Mouse (Mus musculus) common myeloid progenitor, adult 5-6 weeks (primary cell): ENCODE results near the gene Mbnl1. TPM values are rescaled to one million over a fixed set of nuclear protein-coding genes. Genes with fewer than 3 reads are reported as not detected.

Experiments
- ATAC-seq: replicated peaks from 2 replicates; pipeline ENCODE4 v1.8.0; 2016; ENCODE audit warnings: low read depth, mild to moderate bottlenecking, moderate TSS enrichment, inconsistent platforms; ENCODE audit not compliant: poor library complexity, severe bottlenecking
- total RNA-seq: library from RNA; stranded (forward); fragments of 200-1000, 187-1606 nt; gene quantifications from 2 replicates; pipeline ENCODE4 v1.2.3, GENCODE M21; 2017

Gene Mbnl1
- total RNA-seq: 788 and 813 TPM in 2 replicates

DNA sequence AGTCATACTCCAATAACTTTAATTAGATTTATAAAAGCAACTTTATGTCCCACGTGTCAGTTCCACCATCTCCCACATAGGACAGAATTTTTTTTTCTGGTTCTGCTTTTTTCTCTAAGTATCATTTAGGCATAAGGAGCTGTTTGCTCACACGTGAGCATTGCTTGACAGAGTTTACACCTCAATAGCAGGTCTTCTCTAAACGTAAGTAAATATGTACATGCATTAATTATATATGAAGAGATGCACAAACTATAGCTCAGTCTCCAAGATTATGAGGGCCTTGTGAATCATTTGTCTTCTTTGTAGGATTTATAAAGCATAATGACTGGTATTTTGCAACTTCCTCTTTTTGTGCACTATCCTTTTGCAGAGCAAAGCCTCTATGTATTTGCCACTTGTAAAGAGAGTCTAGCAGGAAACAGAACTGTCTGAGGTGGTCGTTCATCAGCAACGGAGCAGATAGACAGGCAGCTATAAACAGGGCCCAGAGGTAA, at the start of gene Mbnl1:
Mbnl1 (plus strand) TSS at position 150 of the 497 bp plus-strand sequence.
- ATAC-seq: peak; percentile 52

DNA sequence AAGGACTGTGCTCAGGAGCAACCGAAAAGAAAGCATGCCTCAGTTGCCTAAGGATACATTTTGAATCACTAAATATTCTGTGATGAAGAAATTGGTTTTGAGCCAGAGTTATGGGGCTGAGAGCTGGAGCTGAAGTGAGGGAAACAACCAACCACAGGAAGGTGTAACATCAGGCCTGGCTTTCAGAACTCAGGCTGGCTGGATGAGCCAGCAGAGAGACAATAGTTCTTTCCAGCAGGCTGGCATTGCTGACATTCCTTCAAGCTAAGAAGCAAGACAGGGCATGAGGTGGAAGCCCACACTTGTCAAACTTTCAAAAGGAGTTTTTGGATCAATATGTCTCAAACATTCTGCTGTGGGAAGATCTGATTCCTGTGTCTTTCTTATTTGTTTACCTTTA, 48.5 kb upstream of the Mbnl1 start:
- ATAC-seq: no peak

- no peak for ATAC-seq
Measured at GRCm38 (mm10) chr3:60429049-60429448, 43.6 kb upstream of the Mbnl1 start.

- no peak for ATAC-seq
Measured at GRCm38 (mm10) chr3:60437254-60437653, 35.4 kb upstream of the Mbnl1 start.

GRCm38 (mm10) chr3:60437678-60438232, 34.9 kb upstream of the Mbnl1 start:
- ATAC-seq: peak; percentile 50; the same call in 1 of the 2 replicates

GRCm38 (mm10) chr3:60438715-60439114, 33.9 kb upstream of the Mbnl1 start:
- ATAC-seq: no peak

DNA sequence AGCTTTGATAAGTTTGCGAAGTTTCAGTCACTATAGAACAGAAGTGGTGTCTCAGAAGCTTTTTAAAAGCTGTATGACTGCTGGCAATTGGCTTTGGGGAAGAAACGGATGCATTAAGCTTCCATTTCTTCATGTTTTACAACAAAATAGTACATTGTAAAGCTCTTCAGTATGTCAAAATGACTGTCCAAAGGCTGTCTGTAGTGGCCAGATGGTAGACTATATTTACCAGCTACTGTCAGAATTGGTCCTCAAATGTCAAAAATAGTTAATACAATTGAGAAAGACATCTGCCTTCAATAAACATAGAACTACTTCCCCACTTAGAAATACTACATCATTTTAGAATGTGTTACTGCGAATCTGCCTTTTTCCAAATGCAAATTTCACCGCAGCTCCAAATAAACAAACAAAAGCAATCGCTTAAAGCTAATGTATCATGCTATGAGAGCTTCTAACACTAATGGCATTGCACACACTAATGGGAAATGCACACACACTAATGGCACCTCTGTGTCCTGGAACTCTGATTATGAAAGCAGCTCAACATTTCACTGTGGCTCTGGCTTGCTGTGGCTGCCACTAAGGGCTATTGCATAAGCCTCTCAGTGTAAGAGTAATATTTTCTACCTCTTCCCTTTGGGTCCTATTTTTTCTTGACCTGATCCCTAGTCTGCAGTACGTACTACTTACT, 10.7 kb upstream of the Mbnl1 start:
- ATAC-seq: 0 out of 2 replicates have a peak, but pooled peaks have one; percentile 36

DNA sequence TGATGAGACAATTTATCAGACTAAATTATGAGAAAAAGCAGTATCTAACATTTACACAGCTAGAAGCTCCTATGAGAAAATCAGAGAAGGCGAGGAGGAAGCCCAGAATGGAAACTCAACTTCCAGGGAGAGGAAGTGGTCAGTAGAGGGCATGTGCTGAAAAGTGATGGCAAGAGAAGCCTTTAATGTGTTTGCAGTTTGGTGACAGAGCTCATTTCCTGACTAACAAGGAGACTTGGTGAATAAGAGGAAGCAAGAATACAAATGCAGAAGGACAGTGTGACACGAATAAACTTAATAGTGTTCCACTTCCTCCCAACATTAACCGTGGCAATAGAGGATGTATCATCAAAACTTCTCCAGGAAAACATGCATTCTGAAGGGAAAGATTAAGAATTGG, 4.0 kb upstream of the Mbnl1 start:
- peak; percentile 77 for ATAC-seq

DNA sequence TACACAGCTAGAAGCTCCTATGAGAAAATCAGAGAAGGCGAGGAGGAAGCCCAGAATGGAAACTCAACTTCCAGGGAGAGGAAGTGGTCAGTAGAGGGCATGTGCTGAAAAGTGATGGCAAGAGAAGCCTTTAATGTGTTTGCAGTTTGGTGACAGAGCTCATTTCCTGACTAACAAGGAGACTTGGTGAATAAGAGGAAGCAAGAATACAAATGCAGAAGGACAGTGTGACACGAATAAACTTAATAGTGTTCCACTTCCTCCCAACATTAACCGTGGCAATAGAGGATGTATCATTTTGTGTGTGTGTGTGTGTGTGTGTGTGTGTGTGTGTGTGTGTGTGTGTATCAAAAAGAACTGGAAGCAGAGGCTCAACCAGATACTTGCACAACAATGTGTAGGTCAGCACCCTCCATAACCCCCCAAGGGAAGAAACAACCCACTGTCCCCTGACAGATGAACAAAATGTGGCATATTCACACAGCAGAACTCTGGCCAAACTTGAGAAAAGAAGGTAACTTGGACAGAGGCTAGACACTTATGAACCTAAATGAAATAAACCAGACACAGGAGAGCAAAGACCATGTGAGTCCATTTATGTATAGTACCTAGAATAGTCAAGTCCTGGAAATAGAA, 3.3 kb upstream of the Mbnl1 start:
- peak; percentile 76 for ATAC-seq

DNA sequence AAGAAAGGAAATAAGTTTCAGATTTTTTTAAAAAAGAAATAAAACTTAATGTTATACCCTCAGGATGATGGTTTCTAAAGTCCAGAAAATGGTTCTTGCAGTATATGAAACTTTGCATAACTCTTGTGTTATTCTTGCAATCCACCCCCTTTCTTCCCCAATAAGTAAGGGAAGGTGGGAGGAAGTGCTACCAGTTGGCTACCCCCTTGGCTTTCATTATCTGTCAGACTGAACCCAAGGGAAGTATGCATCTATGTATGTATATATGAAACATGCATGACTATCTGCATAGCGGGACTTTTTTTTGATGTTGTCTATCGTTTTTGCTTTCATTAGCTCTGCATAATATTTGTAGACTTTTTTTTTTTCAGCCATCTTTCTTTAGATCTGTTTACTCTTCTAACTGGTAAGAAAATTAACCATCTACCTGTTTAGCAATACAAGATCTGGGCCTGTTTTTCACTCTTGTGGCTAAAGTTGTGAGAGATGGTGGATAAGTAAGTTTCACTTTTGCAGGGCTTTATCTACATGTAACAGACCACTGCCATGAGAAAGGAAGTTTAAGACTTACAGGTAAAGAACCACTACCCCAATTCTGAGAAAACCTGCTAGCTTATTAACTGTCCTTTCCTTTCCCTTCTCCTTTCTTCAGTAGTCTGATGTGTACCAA, 484 bp upstream of the Mbnl1 start:
- 0 out of 2 replicates have a peak, but pooled peaks have one; percentile 2 for ATAC-seq

DNA sequence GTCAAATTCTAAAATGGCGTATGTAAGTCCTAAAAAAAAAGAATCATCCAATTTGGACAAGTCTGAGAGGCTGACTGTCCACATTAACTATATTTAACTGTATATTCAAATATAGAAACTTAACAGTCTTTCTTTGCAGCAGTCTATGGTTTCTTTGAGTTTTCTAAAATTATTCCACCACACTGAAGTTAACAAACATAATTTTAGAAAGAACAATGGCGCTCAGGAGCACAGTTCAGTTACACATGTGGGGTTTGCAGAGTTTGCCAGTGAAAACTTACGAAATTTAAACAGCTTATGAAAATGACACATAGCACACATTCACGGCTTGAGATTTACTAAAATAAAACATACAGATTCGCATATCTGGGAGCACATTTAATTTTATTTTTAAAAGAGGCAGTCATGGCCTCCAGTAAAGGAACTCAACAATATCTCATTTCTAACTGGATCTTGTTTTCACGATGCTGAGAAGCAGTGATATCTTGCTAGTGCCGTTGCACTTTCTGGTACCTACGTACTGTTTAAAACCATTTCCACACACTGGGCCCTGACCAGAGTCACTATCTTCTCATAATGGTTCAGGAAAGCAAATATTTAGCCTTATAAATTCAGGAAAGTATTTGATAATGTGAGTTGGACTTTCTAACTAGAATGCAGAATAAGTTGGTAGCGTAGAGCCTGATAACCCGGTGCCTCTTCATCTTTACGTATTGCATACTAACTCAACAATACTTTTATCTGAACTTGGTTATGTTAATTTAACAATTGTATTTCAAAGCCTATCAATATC, 1.4 kb downstream of the Mbnl1 start:
- ATAC-seq: no peak

DNA sequence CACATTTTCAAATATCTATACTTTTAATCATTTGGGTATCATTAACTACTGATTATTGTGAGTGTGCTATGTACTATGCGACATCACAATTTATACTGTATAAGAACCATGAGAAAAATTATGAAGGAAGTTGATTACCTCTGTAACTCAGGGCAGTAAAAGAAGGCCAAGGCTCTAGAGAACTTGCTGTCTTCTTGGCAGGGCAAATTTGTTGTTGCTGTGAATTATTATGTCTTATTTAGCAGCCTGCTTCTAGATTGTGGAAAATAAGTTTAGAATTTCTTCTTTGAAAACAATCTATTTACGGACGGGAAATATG, 2.0 kb downstream of the Mbnl1 start:
- ATAC-seq: no peak

GRCm38 (mm10) chr3:60475055-60475454, 2.4 kb downstream of the Mbnl1 start:
- ATAC-seq: no peak

- ATAC-seq: no peak
Measured at GRCm38 (mm10) chr3:60476751-60477255, 4.2 kb downstream of the Mbnl1 start.

DNA sequence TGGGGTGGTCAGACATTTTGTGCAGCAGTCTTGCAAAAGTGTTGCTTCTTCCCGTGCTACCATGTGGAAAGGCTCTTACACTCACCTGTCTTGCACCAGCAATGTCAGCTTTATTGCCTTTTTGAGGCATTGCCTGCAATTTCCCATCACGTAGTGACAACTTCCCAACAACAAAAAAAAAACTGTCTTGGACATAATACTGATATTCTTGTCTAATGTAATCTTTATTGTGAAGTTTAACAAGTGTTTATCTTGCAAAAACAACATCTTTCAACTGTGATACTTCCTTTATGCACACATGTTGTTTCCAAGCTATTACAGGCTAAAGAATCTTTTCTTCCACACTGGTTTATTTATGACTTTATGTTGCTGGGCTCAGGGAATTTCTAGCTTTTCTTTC, 5.8 kb downstream of the Mbnl1 start:
- ATAC-seq: no peak

- 0 out of 2 replicates have a peak, but pooled peaks have one; percentile 1 for ATAC-seq
Measured at GRCm38 (mm10) chr3:60480716-60481115, 8.1 kb downstream of the Mbnl1 start.

GRCm38 (mm10) chr3:60481740-60482399, 9.2 kb downstream of the Mbnl1 start:
- ATAC-seq: peak; percentile 55

GRCm38 (mm10) chr3:60483305-60483704, 10.7 kb downstream of the Mbnl1 start:
- no peak for ATAC-seq

DNA sequence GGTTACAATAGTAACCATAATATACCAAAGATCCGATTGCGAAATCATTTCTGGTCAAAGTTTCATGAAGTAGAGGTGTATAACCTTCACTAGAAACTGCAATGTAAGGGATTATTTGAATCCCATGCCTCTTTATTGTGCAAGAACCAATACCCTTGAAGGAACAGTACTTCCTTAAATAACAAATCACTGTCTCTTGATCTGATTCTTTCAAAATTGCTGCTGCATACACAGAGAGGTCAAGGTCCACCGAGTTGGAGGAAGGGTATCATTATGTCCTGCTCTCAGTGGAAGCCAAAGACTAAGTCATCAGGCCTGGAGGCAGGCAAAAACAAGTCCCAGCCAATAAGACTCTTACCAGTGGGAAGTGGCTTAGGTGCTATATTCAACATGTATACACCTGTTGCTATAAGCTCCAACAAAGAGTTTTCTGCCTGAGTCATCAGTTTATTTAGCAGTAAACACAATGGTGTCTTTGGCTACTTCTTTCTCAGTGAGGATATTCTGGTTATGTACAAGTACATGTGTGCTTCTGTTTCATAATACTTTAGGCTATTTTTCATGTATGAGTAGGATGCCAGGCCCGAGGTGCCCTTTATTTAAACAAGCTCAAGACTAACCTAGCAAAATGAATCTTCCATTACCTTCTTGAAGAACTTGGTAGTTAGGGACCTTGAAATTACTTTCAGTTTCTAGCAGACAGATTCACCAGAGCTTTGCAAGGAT, 13.5 kb downstream of the Mbnl1 start:
- ATAC-seq: peak; percentile 33
